Mouse (Mus musculus) myocyte (in vitro differentiated cells): ENCODE measurements at regions not wholly inside any gene's neighbourhood (a gene's known extent, or its start where the extent isn't known, plus 50 kb on each side); places are given as distances from the start of the nearest gene placed in this dataset.

Source experiments
- CEBPB ChIP-seq: IDR thresholded peaks from 2 replicates; pipeline ENCODE4 v1.6.1; 2011; ENCODE audit warnings: mild to moderate bottlenecking, moderate library complexity; ENCODE audit not compliant: poor library complexity, insufficient read depth, severe bottlenecking
- E2F4 ChIP-seq: IDR thresholded peaks from one replicate; pipeline ENCODE4 v1.6.1; 2011; ENCODE audit warnings: mild to moderate bottlenecking, control low read depth, moderate library complexity; ENCODE audit not compliant: insufficient read depth
- MYOD1 ChIP-seq, 3 experiments: IDR thresholded peaks; one replicate each; pipeline ENCODE4 v1.6.1; 2011; ENCODE audit warnings: control low read depth in 2 of 3, low read depth in 2 of 3, mild to moderate bottlenecking in 2 of 3, moderate library complexity in 1 of 3; ENCODE audit not compliant: insufficient read length in 2 of 3, control insufficient read depth in 1 of 3
- MYOG ChIP-seq, 3 experiments: IDR thresholded peaks; one replicate each; pipeline ENCODE4 v1.6.1; 2011; ENCODE audit warnings: control low read depth in 2 of 3, low read depth in 2 of 3, mild to moderate bottlenecking in 2 of 3; ENCODE audit not compliant: insufficient read length in 2 of 3, control insufficient read depth in 1 of 3, insufficient read depth in 1 of 3
- POLR2A ChIP-seq: IDR thresholded peaks from one replicate; pipeline ENCODE4 v1.6.1; 2011; ENCODE audit warnings: low read depth, mild to moderate bottlenecking, control low read depth, moderate library complexity; ENCODE audit not compliant: insufficient read length
- POLR2AphosphoS2 ChIP-seq: IDR thresholded peaks from one replicate; pipeline ENCODE4 v1.6.1; 2011; ENCODE audit warnings: low read depth, control low read depth; ENCODE audit not compliant: insufficient read length
- USF1 ChIP-seq: IDR thresholded peaks from one replicate; pipeline ENCODE4 v1.6.1; 2011; ENCODE audit warnings: low read depth, mild to moderate bottlenecking, control low read depth, moderate library complexity

DNA sequence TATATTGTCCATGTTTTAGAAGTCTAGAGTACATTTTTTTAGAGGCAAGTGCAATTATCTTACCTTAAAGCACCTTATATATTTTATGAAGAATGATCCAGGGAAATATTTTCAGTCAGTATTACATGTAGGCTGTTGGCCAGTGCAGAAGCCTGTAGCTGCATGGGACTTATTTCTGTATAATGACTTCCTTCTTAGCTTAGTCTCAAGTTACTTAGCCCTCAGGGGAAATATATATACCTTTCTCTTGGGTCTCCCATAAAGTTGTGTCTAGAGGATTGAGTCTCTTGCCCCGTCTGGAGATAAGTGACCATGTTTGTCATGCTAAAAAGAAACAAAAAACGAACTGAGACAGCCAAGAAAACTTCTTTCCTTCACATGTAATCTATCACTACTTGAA is 57.8 kb upstream of the App start:
- TF ChIP-seq E2F4 (no peak), POLR2A (no peak), POLR2AphosphoS2 (no peak), USF1 (no peak), MYOD1 (IDR thresholded peaks at IDR 0.05; ENCODE audit: control insufficient read depth in 1 of 3, insufficient read length in 2 of 3, low read depth in 2 of 3) (no peak), MYOG (IDR thresholded peaks at IDR 0.05; ENCODE audit: control insufficient read depth in 1 of 3, insufficient read depth in 1 of 3, insufficient read length in 2 of 3, low read depth in 2 of 3) (no peak), CEBPB (no peak)
